Mouse (Mus musculus): Measurements from ENCODE around the gene Cep72. TPM values are rescaled to one million over a fixed set of nuclear protein-coding genes. Genes with fewer than 3 reads are reported as not detected.
"Not testable (repeated sequence)": the region's sequence is repeated elsewhere in the genome, so short reads cannot be mapped to it uniquely, and the experiment has no call there.

Cep72 gene
- total and polyA plus RNA-seq, 2 experiments from 2014 or later = 6.7 to 8.8 TPM

GRCm38 (mm10) chr13:74031133-74031532 lies 31.0 kb downstream of the Cep72 start:
- Histone ChIP-seq H3K4me2 (ENCODE audit: low read depth) (no peak overlapping the region), H3K9me3 (ENCODE audit: low read length) (no peaks in the 10 kb centered on the region), H3K27me3 (ENCODE audit: insufficient read depth, low read length) (no peaks in the 10 kb centered on the region), H3K27ac (ENCODE audit: low read depth, low read length) (no peak overlapping the region), H3K4me3 (ENCODE audit: low read depth, low read length) (no peak overlapping the region), H3K4me1 (ENCODE audit: insufficient read depth) (no peaks in the 10 kb centered on the region), H3K36me3 (ENCODE audit: insufficient read depth) (peaks cover 25% of the 10 kb centered on the region; the same call in 1 of the 2 replicates), H3K9ac (no peak overlapping the region)
- ATAC-seq (no peak), DNase-seq (no peak)
- TF ChIP-seq CTCF (IDR thresholded peaks at IDR 0.05; ENCODE audit: low read depth) = no peak
- 87% methylated on average over 8 of the region's 8 CpGs for WGBS

DNA sequence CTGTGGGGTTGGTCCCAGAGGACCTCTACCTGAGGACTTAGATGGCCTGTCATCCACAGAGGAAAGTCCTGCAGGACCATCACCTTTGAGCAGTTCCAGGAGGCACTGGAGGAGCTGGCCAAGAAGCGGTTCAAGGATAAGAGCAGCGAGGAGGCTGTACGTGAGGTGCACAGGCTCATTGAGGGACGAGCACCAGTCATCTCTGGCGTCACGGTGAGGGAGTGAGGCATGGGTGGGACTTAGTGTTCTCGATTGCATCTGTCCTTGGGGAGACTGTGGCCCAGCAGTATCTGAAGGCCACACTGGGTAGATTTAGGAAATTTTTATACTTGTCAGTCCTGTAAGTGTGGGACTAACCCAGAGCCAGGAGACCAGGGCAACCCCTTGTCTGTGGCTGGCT lies 31.4 kb downstream of the Cep72 start:
- TF ChIP-seq CTCF (IDR thresholded peaks at IDR 0.05; ENCODE audit: low read depth) = no peak
- H3K9ac ChIP-seq = no peak overlapping the region
- H3K36me3 ChIP-seq (ENCODE audit: insufficient read depth) = peaks cover 25% of the 10 kb centered on the region; the same call in 1 of the 2 replicates
- H3K9me3 ChIP-seq (ENCODE audit: low read length) = no peaks in the 10 kb centered on the region
- WGBS = 88% methylated on average over 7 of the region's 7 CpGs
- H3K4me2 ChIP-seq (ENCODE audit: low read depth) = no peak overlapping the region
- H3K4me3 ChIP-seq (ENCODE audit: low read depth, low read length) = no peak overlapping the region
- no peaks in the 10 kb centered on the region for H3K27me3 ChIP-seq (ENCODE audit: insufficient read depth, low read length)
- no peak overlapping the region for H3K27ac ChIP-seq (ENCODE audit: low read depth, low read length)
- no peak for ATAC-seq
- no peaks in the 10 kb centered on the region for H3K4me1 ChIP-seq (ENCODE audit: insufficient read depth)
- DNase-seq = no peak

- no peak for TF ChIP-seq CTCF (IDR thresholded peaks at IDR 0.05; ENCODE audit: low read depth)
- Histone ChIP-seq H3K36me3 (ENCODE audit: insufficient read depth) (peaks cover 22% of the 10 kb centered on the region; the same call in 1 of the 2 replicates), H3K4me3 (ENCODE audit: low read depth, low read length) (no peak overlapping the region), H3K4me2 (ENCODE audit: low read depth) (no peak overlapping the region), H3K27me3 (ENCODE audit: insufficient read depth, low read length) (no peaks in the 10 kb centered on the region), H3K9me3 (ENCODE audit: low read length) (no peaks in the 10 kb centered on the region), H3K27ac (ENCODE audit: low read depth, low read length) (no peak overlapping the region), H3K9ac (no peak overlapping the region), H3K4me1 (ENCODE audit: insufficient read depth) (no peaks in the 10 kb centered on the region)
- DNase-seq = no peak
- WGBS = 87% methylated on average over 2 of the region's 2 CpGs
- no peak for ATAC-seq
Observed at GRCm38 (mm10) chr13:74029013-74029412, 33.1 kb downstream of the Cep72 start.

DNA sequence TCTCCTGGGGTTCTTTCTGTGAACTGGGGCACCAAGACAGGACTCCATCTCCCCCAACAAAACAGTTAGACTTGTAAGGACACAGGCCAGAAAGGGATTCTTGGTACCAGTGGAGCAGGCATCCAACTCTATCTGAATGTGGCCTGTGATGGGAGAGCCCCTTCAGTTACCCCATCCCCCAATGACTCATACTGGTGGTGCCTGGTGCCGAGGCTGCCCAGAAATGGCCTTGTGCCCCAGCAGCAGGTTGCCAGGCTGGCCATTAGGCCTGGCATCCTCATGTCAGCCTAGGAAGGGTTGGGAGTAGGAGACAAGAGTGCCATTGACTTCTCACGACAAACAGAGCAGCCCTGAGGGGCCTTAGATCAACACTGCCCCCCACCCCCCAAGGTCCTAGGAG lies 34.0 kb downstream of the Cep72 start:
- H3K27me3 ChIP-seq (ENCODE audit: insufficient read depth, low read length) = no peaks in the 10 kb centered on the region
- WGBS = 67% methylated on average over 2 of the region's 2 CpGs
- no peak overlapping the region for H3K27ac ChIP-seq (ENCODE audit: low read depth, low read length)
- TF ChIP-seq CTCF (IDR thresholded peaks at IDR 0.05; ENCODE audit: low read depth) = no peak
- DNase-seq (no peak), ATAC-seq (no peak)
- H3K36me3 ChIP-seq (ENCODE audit: insufficient read depth) = peaks cover 21% of the 10 kb centered on the region; the same call in 1 of the 2 replicates
- no peaks in the 10 kb centered on the region for H3K9me3 ChIP-seq (ENCODE audit: low read length)
- no peak overlapping the region for H3K4me2 ChIP-seq (ENCODE audit: low read depth)
- no peaks in the 10 kb centered on the region for H3K4me1 ChIP-seq (ENCODE audit: insufficient read depth)
- no peak overlapping the region for H3K4me3 ChIP-seq (ENCODE audit: low read depth, low read length)
- no peak overlapping the region for H3K9ac ChIP-seq

DNA sequence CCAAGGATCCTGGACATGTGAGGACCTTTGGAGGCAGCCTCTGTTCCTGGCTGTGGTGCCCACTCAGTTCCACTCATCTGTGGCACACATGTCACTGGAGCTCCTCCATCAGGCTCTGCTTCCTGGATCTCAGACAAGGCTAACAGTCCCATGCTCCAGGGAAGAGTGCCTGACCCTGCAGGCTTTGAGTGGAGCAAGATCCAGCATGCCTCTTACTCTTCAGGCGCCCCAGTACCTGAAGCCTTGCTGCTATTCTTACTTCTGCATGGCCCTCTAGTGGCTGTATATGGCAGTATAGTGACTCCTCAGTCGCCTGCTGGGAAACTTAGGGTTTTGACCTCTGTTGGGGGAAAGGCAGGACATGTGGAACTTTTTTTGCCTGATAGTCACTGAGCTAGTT lies 35.9 kb downstream of the Cep72 start:
- H3K4me3 ChIP-seq (ENCODE audit: low read depth, low read length) = no peak overlapping the region
- TF ChIP-seq CTCF (IDR thresholded peaks at IDR 0.05; ENCODE audit: low read depth) = peak; percentile 80
- no peak overlapping the region for H3K9ac ChIP-seq
- ATAC-seq = peak; percentile 78
- DNase-seq = peak; percentile 38
- peaks cover 6% of the 10 kb centered on the region; the same call in 1 of the 2 replicates for H3K36me3 ChIP-seq (ENCODE audit: insufficient read depth)
- H3K9me3 ChIP-seq (ENCODE audit: low read length) = no peaks in the 10 kb centered on the region
- no peak overlapping the region for H3K27ac ChIP-seq (ENCODE audit: low read depth, low read length)
- WGBS = 13% methylated on average over 2 of the region's 2 CpGs
- H3K27me3 ChIP-seq (ENCODE audit: insufficient read depth, low read length) = no peaks in the 10 kb centered on the region
- no peak overlapping the region for H3K4me2 ChIP-seq (ENCODE audit: low read depth)
- no peaks in the 10 kb centered on the region for H3K4me1 ChIP-seq (ENCODE audit: insufficient read depth)

DNA sequence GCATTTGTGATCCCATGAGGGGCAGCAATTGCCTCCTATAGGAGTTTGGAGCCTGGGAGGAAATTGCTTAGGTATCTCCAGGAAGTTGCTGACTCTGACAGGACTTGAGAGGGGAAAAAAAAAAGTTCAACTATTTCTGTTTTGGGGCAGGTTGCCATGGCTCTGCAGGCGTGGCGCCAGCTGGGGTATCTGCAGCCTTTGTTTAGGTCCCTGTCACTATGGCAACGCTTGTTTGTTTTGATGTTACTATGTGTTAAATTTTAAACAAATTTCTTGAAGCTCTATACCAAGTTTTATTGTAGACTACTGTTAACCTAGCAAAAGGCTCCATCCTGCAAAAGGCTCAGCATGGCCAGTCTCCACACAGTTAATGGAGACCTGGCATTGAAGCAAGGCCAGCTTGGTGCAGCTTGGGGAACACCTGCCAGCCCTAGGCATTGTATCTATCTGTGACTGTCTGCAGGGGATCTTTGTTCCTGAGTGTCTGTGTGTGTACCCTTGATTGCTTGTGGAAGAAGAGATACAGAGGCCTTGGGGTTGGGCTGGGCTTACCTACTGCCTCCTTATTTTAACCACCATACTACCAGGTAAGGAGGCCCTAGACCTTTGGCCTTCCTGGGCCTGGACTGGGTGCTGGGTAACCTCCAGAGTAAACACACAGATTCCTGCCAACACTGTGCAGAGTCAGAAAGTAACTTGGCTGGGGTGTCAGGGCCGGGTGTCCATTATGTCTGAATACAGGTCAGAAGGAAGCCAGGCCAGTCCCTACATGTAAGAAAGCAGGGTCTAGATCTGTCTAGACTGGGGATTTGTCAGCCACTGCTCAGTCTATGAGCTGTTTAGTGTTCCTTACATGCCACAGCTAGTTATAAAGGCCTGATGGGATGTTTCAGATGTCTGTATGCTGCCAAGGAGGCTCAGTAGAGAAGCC lies 36.7 kb downstream of the Cep72 start:
- H3K4me2 ChIP-seq (ENCODE audit: low read depth) = no peak overlapping the region
- peak; percentile 17 for DNase-seq
- ATAC-seq = peak; percentile 12; the same call in 1 of the 2 replicates

GRCm38 (mm10) chr13:74019006-74019405 lies 43.1 kb downstream of the Cep72 start:
- H3K9ac ChIP-seq; H3K4me3 ChIP-seq (ENCODE audit: low read depth, low read length); H3K36me3 ChIP-seq (ENCODE audit: insufficient read depth); H3K27me3 ChIP-seq (ENCODE audit: insufficient read depth, low read length); DNase-seq; H3K4me1 ChIP-seq (ENCODE audit: insufficient read depth); H3K27ac ChIP-seq (ENCODE audit: low read depth, low read length); H3K9me3 ChIP-seq (ENCODE audit: low read length); H3K4me2 ChIP-seq (ENCODE audit: low read depth); ATAC-seq: not testable (repeated sequence)
- 82% methylated on average over 8 of the region's 8 CpGs for WGBS

More for the DNA sequence above, 36.7 kb downstream of the Cep72 start:
- H3K4me1 ChIP-seq (ENCODE audit: insufficient read depth) = no peaks in the 10 kb centered on the region
- no peaks in the 10 kb centered on the region for H3K9me3 ChIP-seq (ENCODE audit: low read length)
- no peak overlapping the region for H3K9ac ChIP-seq
- no peak overlapping the region for H3K4me3 ChIP-seq (ENCODE audit: low read depth, low read length)
- WGBS = 63% methylated on average over 4 of the region's 4 CpGs
- no peaks in the 10 kb centered on the region for H3K27me3 ChIP-seq (ENCODE audit: insufficient read depth, low read length)
- H3K27ac ChIP-seq (ENCODE audit: low read depth, low read length) = no peak overlapping the region
- TF ChIP-seq CTCF (IDR thresholded peaks at IDR 0.05; ENCODE audit: low read depth) = no peak
- 0 out of 2 replicates have a peak, but pooled peaks cover 3% of the 10 kb centered on the region for H3K36me3 ChIP-seq (ENCODE audit: insufficient read depth)

Data from forebrain, postnatal 0 days (tissue).